Mouse (Mus musculus) embryonic facial prominence, embryonic 15.5 days (tissue): Measurements from ENCODE around the gene Kcnh3. TPM values are rescaled to one million over a fixed set of nuclear protein-coding genes. Genes with fewer than 3 reads are reported as not detected.

Experiments
- ATAC-seq: fragments of 200-750 bp; cut with Nextera tagmentation; 2 replicates; pipeline ENCODE4 v1.8.0; 2017; ENCODE audit warnings: low read depth, moderate TSS enrichment; ENCODE audit not compliant: insufficient number of reproducible peaks, low FRiP score, low TSS enrichment
- H3K27ac ChIP-seq: fragments of 300-500 bp; sonication (generic); replicated peaks from 2 replicates; pipeline ENCODE4 v1.5.1; 2015; ENCODE audit warnings: mild to moderate bottlenecking, inconsistent platforms
- H3K27me3 ChIP-seq: fragments of 300-500 bp; sonication (generic); 2 replicates; pipeline ENCODE4 v1.6.1; 2015; ENCODE audit warnings: inconsistent platforms
- H3K36me3 ChIP-seq: fragments of 300-500 bp; sonication (generic); 2 replicates; pipeline ENCODE4 v1.6.1; 2015; ENCODE audit warnings: mild to moderate bottlenecking, inconsistent platforms
- H3K4me1 ChIP-seq: fragments of 300-500 bp; sonication (generic); 2 replicates; pipeline ENCODE4 v1.6.1; 2015; ENCODE audit warnings: inconsistent platforms
- H3K4me2 ChIP-seq: fragments of 300-500 bp; sonication (generic); replicated peaks from 2 replicates; pipeline ENCODE4 v1.6.1; 2015; ENCODE audit warnings: mild to moderate bottlenecking, inconsistent platforms
- H3K4me3 ChIP-seq: fragments of 300-500 bp; sonication (generic); replicated peaks from 2 replicates; pipeline ENCODE4 v1.5.1; 2015; ENCODE audit warnings: mild to moderate bottlenecking, inconsistent platforms
- H3K9ac ChIP-seq: fragments of 300-500 bp; sonication (generic); 2 replicates; pipeline ENCODE4 v1.6.1; 2015; ENCODE audit warnings: inconsistent platforms
- H3K9me3 ChIP-seq: fragments of 300-500 bp; sonication (generic); replicated peaks from 2 replicates; pipeline ENCODE4 v1.6.1; 2016; ENCODE audit warnings: inconsistent platforms
- WGBS: fragments of 180-500 bp; shearing (Covaris S2); methylation state at CpG from one replicate; pipeline ENCODE4 v1.1.7; 2015; 5-methylcytosine and 5-hydroxymethylcytosine counted together
- polyA plus RNA-seq: library from polyadenylated mRNA; unstranded; fragments of >200 nt; fragmentation: Nextera tagmentation; extraction: Ambion mirVana; gene quantifications from 2 replicates; pipeline ENCODE4 v1.2.1, GENCODE M21; 2015

The Kcnh3 gene
- polyA plus RNA-seq, 1 experiment from 2014 or later, result 2.2 TPM

GRCm38 (mm10) chr15:99255241-99255749 is 30.6 kb downstream of the Kcnh3 start:
- Histone ChIP-seq H3K9ac (no peak overlapping the region), H3K27me3 (no peaks in the 10 kb centered on the region)

DNA sequence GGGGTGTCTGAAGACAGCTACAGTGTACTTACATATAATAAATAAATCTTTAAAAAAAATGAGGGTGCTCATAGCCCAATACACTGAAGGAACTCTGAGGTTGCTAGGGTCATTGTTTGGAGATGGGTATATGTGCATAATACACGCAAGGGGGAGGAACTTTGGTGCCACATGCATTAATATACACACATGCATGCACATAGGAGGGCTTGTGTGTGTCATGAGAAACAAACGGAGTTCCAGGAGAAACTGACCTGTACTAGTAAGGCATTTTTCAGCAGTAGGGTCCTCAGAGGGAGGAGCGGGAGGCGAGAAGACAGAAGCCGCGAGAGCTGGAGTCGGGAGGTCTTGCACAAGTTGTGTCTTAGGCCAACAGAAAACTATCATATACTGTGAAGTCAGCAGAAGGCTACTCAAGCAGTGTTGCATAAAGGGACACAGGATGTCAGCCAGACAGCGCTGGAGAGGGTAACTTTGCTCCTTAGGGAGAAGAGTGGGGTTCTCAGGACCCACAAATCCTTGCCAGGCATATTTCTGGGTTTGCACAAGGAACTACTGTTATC is 34.6 kb downstream of the Kcnh3 start:
- Histone ChIP-seq H3K4me3 (peak overlapping the region; percentile 22), H3K4me2 (peak overlapping the region; percentile 34), H3K27me3 (no peaks in the 10 kb centered on the region), H3K9me3 (no peaks in the 10 kb centered on the region), H3K4me1 (peaks cover 9% of the 10 kb centered on the region; the same call in 1 of the 2 replicates), H3K36me3 (no peaks in the 10 kb centered on the region), H3K27ac (0 out of 2 replicates have a peak overlapping the region, but pooled peaks have one; percentile 7), H3K9ac (no peak overlapping the region)
- WGBS, result 59% methylated on average over 8 of the region's 8 CpGs
- no peak for ATAC-seq

More at GRCm38 (mm10) chr15:99255241-99255749, 30.6 kb downstream of the Kcnh3 start:
- WGBS, result 84% methylated on average over 6 of the region's 6 CpGs
- ATAC-seq, result no peak
- Histone ChIP-seq H3K36me3 (no peaks in the 10 kb centered on the region), H3K27ac (no peak overlapping the region), H3K4me3 (no peak overlapping the region), H3K4me2 (no peak overlapping the region), H3K4me1 (peaks cover 17% of the 10 kb centered on the region; the same call in 1 of the 2 replicates), H3K9me3 (no peaks in the 10 kb centered on the region)

DNA sequence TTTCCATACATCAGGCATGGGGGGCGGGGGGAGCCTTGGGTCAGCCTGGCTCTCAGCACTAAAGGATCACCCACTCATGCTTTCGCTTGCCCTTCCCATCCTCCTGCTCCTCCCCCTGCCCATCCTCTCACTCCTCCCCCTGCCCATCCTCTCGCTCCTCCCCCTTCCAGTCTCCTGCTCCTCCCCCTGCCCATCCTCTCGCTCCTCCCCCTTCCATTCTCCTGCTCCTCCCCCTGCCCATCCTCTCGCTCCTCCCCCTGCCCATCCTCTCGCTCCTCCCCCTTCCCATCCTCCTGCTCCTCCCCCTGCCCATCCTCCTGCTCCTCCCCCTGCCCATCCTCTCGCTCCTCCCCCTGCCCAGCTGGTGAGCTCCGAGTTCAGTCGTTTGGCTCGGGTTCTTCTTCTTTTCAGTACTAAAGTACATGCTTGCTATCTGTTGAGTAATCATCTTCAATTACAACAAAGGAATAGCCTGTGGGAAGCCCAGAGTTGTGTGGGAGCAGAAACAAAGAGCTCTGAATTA is 35.1 kb downstream of the Kcnh3 start:
- peak overlapping the region; percentile 51; the same call in 1 of the 2 replicates for H3K27ac ChIP-seq
- H3K27me3 ChIP-seq, result no peaks in the 10 kb centered on the region
- ATAC-seq, result peak; percentile 71
- peaks cover 9% of the 10 kb centered on the region for H3K4me1 ChIP-seq
- H3K36me3 ChIP-seq, result no peaks in the 10 kb centered on the region
- H3K4me3 ChIP-seq, result peak overlapping the region; percentile 23
- H3K9me3 ChIP-seq, result no peaks in the 10 kb centered on the region
- peak overlapping the region; percentile 43 for H3K4me2 ChIP-seq
- no peak overlapping the region for H3K9ac ChIP-seq
- 2% methylated on average over 8 of the region's 10 CpGs for WGBS

DNA sequence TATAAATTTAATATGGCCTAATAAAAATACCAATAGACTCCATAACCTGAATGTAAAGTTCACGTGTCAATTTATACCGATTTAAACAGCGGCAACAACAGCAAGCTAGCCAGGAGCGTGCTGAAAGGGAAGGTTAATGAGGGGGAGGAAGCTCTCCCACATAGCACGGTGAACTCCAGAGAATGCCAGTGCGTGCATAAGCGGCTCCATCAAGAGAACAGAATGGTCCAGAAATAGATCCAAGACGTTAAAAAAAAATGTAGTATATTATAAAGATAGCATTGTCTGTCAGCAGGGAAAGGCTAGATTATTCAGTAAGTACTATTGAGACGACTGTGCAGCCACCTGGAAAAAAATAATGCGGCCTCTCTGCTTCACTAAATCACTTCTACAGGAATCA is 38.0 kb downstream of the Kcnh3 start:
- no peak overlapping the region for H3K27ac ChIP-seq
- no peaks in the 10 kb centered on the region for H3K36me3 ChIP-seq
- H3K27me3 ChIP-seq, result no peaks in the 10 kb centered on the region
- no peak overlapping the region for H3K4me3 ChIP-seq
- H3K4me1 ChIP-seq, result peaks cover 9% of the 10 kb centered on the region
- no peaks in the 10 kb centered on the region for H3K9me3 ChIP-seq
- WGBS, result 62% methylated on average over 10 of the region's 10 CpGs
- no peak overlapping the region for H3K4me2 ChIP-seq
- no peak overlapping the region for H3K9ac ChIP-seq
- no peak for ATAC-seq

DNA sequence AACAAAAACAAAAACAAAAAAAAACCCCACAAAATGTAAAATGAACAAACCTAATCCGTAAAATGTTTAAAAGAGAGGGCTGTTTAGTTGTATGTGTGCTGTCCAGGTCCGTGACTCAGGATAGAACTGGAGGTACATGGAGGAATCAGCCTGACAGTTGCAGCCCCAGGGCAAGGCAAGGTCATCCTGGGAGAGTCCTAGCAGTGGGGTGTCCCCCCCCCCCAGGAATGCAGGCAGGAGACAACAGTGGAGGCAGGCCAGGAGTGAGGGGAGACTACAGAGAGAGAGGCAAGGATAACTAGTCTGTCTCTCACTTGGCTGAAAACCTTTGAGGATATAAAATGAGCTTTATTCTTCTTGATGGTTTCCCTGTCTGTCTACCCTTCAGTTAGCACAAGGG is 39.7 kb downstream of the Kcnh3 start:
- Histone ChIP-seq H3K27ac (no peak overlapping the region), H3K9ac (no peak overlapping the region), H3K36me3 (no peaks in the 10 kb centered on the region), H3K9me3 (no peaks in the 10 kb centered on the region), H3K27me3 (no peaks in the 10 kb centered on the region), H3K4me3 (no peak overlapping the region), H3K4me2 (no peak overlapping the region), H3K4me1 (peaks cover 8% of the 10 kb centered on the region)
- WGBS, result 55% methylated on average over 2 of the region's 2 CpGs
- ATAC-seq, result no peak

GRCm38 (mm10) chr15:99265679-99266078 is 41.0 kb downstream of the Kcnh3 start:
- Histone ChIP-seq H3K9me3 (no peaks in the 10 kb centered on the region), H3K27me3 (no peaks in the 10 kb centered on the region), H3K36me3 (no peaks in the 10 kb centered on the region), H3K9ac (no peak overlapping the region), H3K4me2 (no peak overlapping the region), H3K4me1 (no peaks in the 10 kb centered on the region; the same call in 1 of the 2 replicates), H3K4me3 (no peak overlapping the region), H3K27ac (no peak overlapping the region)
- WGBS, result 15% methylated on average over 4 of the region's 4 CpGs
- ATAC-seq, result 0 out of 2 replicates have a peak, but pooled peaks have one; percentile 18

DNA sequence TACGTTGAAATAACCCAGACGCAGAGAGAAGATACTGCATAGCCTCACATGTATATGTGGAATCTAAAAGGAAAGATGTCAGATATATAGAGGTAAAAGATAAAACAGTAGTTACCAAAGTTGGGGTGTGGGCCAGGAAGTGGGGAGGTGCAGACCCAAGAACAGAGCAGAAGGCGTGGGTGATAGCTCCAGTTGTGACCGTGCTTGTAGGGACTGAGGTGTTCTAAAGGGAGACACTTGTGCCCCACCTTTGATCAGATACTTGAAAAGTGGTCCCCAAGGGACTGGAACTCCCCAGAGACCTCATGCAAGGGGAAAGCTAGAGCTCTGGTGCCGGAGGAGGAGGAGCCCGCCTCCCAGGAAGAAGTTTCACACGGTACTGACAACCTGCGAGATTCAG is 51.4 kb downstream of the Kcnh3 start:
- no peak overlapping the region for H3K4me3 ChIP-seq
- WGBS, result 91% methylated on average over 8 of the region's 8 CpGs
- no peaks in the 10 kb centered on the region for H3K36me3 ChIP-seq
- no peak for ATAC-seq
- no peaks in the 10 kb centered on the region for H3K27me3 ChIP-seq
- no peaks in the 10 kb centered on the region for H3K9me3 ChIP-seq
- H3K4me1 ChIP-seq, result peaks cover 3% of the 10 kb centered on the region; the same call in 1 of the 2 replicates
- H3K9ac ChIP-seq, result no peak overlapping the region
- H3K27ac ChIP-seq, result no peak overlapping the region
- no peak overlapping the region for H3K4me2 ChIP-seq

- H3K27me3 ChIP-seq, result no peaks in the 10 kb centered on the region
- H3K36me3 ChIP-seq, result no peaks in the 10 kb centered on the region
- 82% methylated on average over 7 of the region's 7 CpGs for WGBS
- no peak overlapping the region for H3K27ac ChIP-seq
- no peak overlapping the region for H3K4me2 ChIP-seq
- no peaks in the 10 kb centered on the region for H3K4me1 ChIP-seq
- ATAC-seq, result no peak; the same call in 1 of the 2 replicates
- no peaks in the 10 kb centered on the region for H3K9me3 ChIP-seq
- H3K9ac ChIP-seq, result no peak overlapping the region
- no peak overlapping the region for H3K4me3 ChIP-seq
Observed at GRCm38 (mm10) chr15:99278271-99278670, 53.6 kb downstream of the Kcnh3 start.

DNA sequence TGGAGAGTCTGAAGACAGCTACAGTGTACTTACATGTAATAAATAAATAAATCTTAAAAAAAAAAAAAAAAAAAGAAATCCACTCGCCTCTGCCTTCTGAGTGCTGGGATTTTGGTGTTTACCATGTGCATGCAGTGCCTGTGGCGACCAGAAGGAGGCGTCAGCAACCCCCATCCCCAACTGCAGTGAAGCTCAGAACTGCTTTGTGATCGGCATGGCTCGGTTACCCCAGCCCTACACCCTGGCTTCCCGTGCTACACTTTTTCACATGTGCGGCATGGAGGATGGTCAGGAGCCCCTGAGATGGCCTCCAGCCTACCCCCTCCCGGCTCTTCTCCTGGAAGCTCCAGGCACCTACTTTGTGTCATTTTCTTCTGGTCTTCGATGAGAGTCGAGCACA is 58.8 kb downstream of the Kcnh3 start:
- Histone ChIP-seq H3K4me3 (no peak overlapping the region), H3K27ac (no peak overlapping the region), H3K27me3 (no peaks in the 10 kb centered on the region), H3K9ac (no peak overlapping the region), H3K36me3 (no peaks in the 10 kb centered on the region), H3K9me3 (no peaks in the 10 kb centered on the region), H3K4me1 (no peaks in the 10 kb centered on the region), H3K4me2 (no peak overlapping the region)
- 67% methylated on average over 10 of the region's 10 CpGs for WGBS
- no peak for ATAC-seq

- WGBS, result 44% methylated on average over 14 of the region's 14 CpGs
- Histone ChIP-seq H3K4me1 (no peaks in the 10 kb centered on the region), H3K4me3 (no peak overlapping the region), H3K9ac (no peak overlapping the region), H3K27me3 (no peaks in the 10 kb centered on the region), H3K4me2 (no peak overlapping the region), H3K9me3 (no peaks in the 10 kb centered on the region), H3K27ac (no peak overlapping the region), H3K36me3 (no peaks in the 10 kb centered on the region)
- peak; percentile 36; the same call in 1 of the 2 replicates for ATAC-seq
Observed at GRCm38 (mm10) chr15:99284527-99285188, 60.0 kb downstream of the Kcnh3 start.

GRCm38 (mm10) chr15:99285189-99285535 is 60.5 kb downstream of the Kcnh3 start:
- 54% methylated on average over 8 of the region's 8 CpGs for WGBS
- Histone ChIP-seq H3K9ac (no peak overlapping the region), H3K27me3 (no peaks in the 10 kb centered on the region), H3K9me3 (no peaks in the 10 kb centered on the region), H3K36me3 (no peaks in the 10 kb centered on the region), H3K4me2 (no peak overlapping the region), H3K27ac (no peak overlapping the region), H3K4me1 (no peaks in the 10 kb centered on the region), H3K4me3 (no peak overlapping the region)
- ATAC-seq, result no peak
